Mouse (Mus musculus) midbrain, embryonic 10.5 days (tissue): ENCODE measurements at regions not wholly inside any gene's neighbourhood (a gene's known extent, or its start where the extent isn't known, plus 50 kb on each side); places are given as distances from the start of the nearest gene placed in this dataset.

Experiments
- DNase-seq: peaks from one replicate; pipeline ENCODE4 v3.0.0-alpha.2; 2017; ENCODE audit warnings: low spot score
- H3K27ac ChIP-seq: fragments of 300-500 bp; sonication (generic); replicated peaks from 2 replicates; pipeline ENCODE4 v1.5.1; 2016; ENCODE audit warnings: mild to moderate bottlenecking
- H3K27me3 ChIP-seq: fragments of 300-500 bp; sonication (generic); 2 replicates; pipeline ENCODE4 v1.6.1; 2016; ENCODE audit warnings: low read depth, mild to moderate bottlenecking; ENCODE audit not compliant: poor library complexity, severe bottlenecking
- H3K36me3 ChIP-seq: fragments of 300-500 bp; sonication (generic); 2 replicates; pipeline ENCODE4 v1.6.1; 2016; ENCODE audit warnings: mild to moderate bottlenecking, moderate library complexity
- H3K4me1 ChIP-seq: fragments of 300-500 bp; sonication (generic); 2 replicates; pipeline ENCODE4 v1.6.1; 2016
- H3K4me3 ChIP-seq: fragments of 300-500 bp; sonication (generic); 2 replicates; pipeline ENCODE4 v1.5.1; 2016; ENCODE audit warnings: mild to moderate bottlenecking, moderate library complexity
- H3K9me3 ChIP-seq: fragments of 300-500 bp; sonication (generic); replicated peaks from 2 replicates; pipeline ENCODE4 v1.6.1; 2016; ENCODE audit warnings: mild to moderate bottlenecking
- WGBS: fragments of 180-500 bp; shearing (Covaris S2); methylation state at CpG from one replicate; pipeline ENCODE4 v1.1.7; 2016; 5-methylcytosine and 5-hydroxymethylcytosine counted together

DNA sequence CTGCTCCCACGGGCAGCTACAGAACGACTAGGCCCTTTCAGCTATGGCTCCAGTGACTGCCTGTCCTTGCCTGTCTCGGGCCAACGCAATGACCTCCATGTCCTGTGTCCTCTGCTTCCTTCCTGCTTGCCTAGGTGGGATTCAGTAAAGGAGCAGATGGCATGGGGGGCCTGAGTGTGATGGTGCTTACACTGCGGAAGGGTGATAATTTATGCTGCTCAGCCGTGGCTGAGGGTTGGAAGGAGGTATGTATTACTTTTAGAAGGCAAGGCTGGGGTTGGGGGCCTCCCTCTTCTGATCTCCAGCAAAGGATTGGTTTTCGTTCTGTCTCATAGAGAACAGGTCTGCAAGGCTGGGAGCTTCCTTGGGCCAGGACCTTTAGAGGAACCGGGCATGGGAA lies 124.6 kb upstream of the Zc3h12a start:
- no peak overlapping the region for H3K4me3 ChIP-seq
- 81% methylated on average over 8 of the region's 8 CpGs for WGBS
- H3K27me3 ChIP-seq: peaks cover 39% of the 10 kb centered on the region
- DNase-seq: no peak
- H3K9me3 ChIP-seq: no peaks in the 10 kb centered on the region
- peaks cover 29% of the 10 kb centered on the region for H3K4me1 ChIP-seq
- 0 out of 2 replicates have a peak overlapping the region, but pooled peaks have one; percentile 25 for H3K27ac ChIP-seq
- H3K36me3 ChIP-seq: no peaks in the 10 kb centered on the region

DNA sequence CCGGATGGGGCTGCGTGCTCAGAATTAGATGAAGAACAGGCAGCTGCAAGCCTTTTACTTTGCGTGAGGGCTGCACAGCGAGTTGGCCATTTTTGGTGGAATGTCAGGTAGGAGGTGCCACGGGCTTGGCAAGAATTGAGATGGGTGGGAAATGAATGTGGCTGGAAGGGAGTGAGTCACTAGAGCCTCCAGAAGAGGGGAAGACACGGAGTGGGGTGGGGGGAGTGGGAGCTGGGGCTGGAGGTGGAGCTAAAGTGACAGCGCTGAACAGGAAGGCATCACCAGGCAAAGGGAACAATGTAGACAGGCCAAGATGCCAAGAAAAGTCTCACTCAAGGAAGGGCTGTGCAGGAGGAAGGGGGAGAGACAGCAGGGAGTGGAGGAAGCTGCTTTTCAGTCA lies 121.4 kb upstream of the Zc3h12a start:
- 62% methylated on average over 7 of the region's 7 CpGs for WGBS

DNA sequence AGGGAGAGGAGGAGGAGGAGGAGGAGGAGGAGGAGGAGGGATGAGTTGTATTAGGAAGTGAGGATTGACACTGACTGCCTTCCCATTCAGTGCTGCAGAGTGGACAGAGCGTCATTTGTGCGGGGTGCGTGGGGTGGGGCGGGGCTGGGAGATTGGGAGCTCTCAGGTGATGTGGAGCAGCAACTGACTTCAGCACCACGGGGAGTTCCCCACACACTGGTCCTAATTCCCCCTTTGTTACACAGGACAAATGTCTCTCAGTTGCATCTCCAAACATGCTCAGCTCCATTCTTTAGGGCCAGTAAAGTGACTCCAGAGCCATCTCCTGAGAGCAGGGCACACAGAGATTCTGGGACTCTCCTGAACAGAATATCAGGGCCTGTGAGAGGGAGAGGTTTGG lies 118.5 kb upstream of the Zc3h12a start:
- Histone ChIP-seq H3K27ac (no peak overlapping the region), H3K4me1 (peaks cover 28% of the 10 kb centered on the region), H3K36me3 (no peaks in the 10 kb centered on the region), H3K4me3 (no peak overlapping the region), H3K9me3 (no peaks in the 10 kb centered on the region), H3K27me3 (peaks cover 40% of the 10 kb centered on the region)
- no peak for DNase-seq
- 7% methylated on average over 5 of the region's 5 CpGs for WGBS

More for the DNA sequence above, 121.4 kb upstream of the Zc3h12a start:
- Histone ChIP-seq H3K4me1 (peaks cover 37% of the 10 kb centered on the region), H3K36me3 (no peaks in the 10 kb centered on the region), H3K4me3 (no peak overlapping the region), H3K27me3 (peaks cover 29% of the 10 kb centered on the region), H3K27ac (no peak overlapping the region), H3K9me3 (no peaks in the 10 kb centered on the region)
- no peak for DNase-seq

DNA sequence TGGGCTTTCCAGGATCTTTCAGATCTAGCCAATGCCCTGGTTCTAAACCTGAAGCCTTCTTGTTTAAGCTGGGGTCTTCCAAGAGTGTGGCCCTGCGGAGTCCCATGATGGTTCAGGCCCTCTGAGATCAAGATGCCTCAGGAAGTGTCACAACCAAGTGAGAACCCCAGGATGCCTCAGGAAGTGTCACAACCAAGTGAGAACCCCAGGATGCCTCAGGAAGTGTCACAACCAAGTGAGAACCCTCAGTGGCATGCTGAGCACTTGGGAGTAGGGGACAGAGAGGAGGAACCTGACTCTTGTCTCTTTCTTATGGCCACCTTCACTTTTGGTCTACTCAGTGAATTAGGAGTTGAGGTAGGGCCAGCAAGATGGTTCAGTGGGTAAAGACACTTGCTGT lies 114.9 kb upstream of the Zc3h12a start:
- WGBS: 85% methylated on average over 1 of the region's 1 CpGs
- Histone ChIP-seq H3K27me3 (peaks cover 19% of the 10 kb centered on the region; the same call in 1 of the 2 replicates), H3K27ac (no peak overlapping the region), H3K9me3 (no peaks in the 10 kb centered on the region), H3K36me3 (no peaks in the 10 kb centered on the region), H3K4me1 (peaks cover 22% of the 10 kb centered on the region), H3K4me3 (no peak overlapping the region)
- DNase-seq: no peak

DNA sequence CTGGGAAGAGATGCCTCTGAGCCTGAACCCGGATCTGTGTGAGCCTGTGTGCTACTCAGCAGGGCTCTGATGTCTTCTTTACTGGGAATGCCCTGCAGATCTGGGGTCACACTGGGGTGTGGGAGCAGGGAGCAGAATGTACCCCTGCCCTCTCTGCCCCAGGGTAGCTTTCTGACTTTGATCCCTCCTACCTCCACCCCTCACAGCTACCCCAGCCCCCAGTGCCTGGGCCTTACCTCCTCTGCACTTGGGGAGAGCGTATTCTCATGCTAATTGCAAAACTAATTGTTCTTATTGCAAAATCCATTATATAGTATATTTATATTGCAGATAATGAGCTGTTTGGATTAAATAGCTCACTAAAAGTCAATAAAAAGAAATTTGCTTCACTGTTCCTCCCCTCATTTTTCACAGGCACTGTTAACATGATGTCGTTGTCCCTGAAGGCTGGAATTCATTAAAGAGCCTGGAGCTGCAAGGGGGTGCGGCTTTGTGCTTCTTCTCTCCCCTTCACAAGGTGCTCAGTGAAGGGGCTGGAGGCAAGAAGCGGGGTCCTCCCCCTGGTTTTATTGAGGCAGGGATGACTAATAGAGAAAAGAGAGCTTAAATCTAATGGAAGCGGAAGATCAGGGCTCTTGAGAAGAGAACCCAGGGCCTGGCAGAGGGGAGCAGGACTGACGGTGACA lies 114.1 kb upstream of the Zc3h12a start:
- Histone ChIP-seq H3K27ac (no peak overlapping the region), H3K4me3 (no peak overlapping the region), H3K27me3 (peaks cover 26% of the 10 kb centered on the region), H3K9me3 (no peaks in the 10 kb centered on the region), H3K36me3 (no peaks in the 10 kb centered on the region), H3K4me1 (peaks cover 25% of the 10 kb centered on the region)
- 29% methylated on average over 7 of the region's 7 CpGs for WGBS
- DNase-seq: no peak

DNA sequence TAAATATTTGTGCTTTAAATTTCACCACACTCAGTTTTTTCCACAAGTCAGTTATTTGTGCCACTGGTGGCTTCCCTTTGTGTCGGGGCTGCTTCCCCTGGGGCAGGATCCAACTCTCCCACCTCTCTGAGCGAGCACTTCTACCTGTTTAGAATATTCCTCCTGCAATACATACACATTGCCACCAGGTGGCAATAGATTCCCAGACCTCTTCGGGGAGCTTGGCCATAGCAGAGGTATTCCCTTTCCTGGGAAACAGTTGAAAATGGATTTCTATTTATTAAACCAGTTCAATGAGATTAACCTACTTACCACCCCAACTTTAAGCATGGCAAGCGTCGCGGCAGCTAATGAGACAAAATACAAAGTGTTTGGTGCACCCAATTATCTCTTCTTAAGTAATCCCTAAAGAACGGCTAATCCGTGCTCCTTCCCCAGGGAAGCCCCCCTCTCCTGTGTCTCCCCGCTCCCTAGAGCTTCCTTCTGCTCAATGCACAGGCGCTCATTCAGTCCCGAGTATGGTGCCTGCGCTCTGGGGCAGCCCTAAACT lies 104.1 kb upstream of the Zc3h12a start:
- H3K9me3 ChIP-seq: 0 out of 2 replicates have a peak, but pooled peaks cover 3% of the 10 kb centered on the region
- H3K4me3 ChIP-seq: no peak overlapping the region
- 7% methylated on average over 12 of the region's 12 CpGs for WGBS
- peaks cover 16% of the 10 kb centered on the region for H3K4me1 ChIP-seq
- peak; percentile 35 for DNase-seq
- peaks cover 72% of the 10 kb centered on the region for H3K27me3 ChIP-seq
- H3K27ac ChIP-seq: no peak overlapping the region
- H3K36me3 ChIP-seq: no peaks in the 10 kb centered on the region

DNA sequence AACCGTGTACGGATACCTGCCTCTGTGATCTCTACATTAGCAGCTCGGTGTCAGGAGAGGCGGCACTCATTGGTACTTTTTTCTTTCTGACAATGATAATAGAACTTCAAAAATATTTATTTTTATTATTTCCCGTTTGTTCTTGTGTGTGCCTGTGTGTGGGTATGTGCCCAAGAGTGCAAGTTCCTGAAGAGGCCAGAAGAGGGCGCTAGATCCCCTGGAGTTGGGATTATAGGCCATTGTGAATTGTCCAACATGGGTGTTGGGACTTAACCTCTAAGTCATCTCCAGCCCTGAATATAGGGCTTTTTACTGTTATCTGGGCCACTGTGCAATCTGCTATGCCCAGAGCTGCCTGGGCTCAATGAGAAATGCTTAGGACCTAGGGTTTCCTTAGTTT lies 99.6 kb upstream of the Zc3h12a start:
- 0 out of 2 replicates have a peak, but pooled peaks cover 4% of the 10 kb centered on the region for H3K9me3 ChIP-seq
- no peak for DNase-seq
- no peaks in the 10 kb centered on the region for H3K36me3 ChIP-seq
- WGBS: 94% methylated on average over 6 of the region's 6 CpGs
- no peak overlapping the region for H3K27ac ChIP-seq
- H3K4me3 ChIP-seq: no peak overlapping the region
- H3K4me1 ChIP-seq: peaks cover 20% of the 10 kb centered on the region
- H3K27me3 ChIP-seq: peaks cover 51% of the 10 kb centered on the region

DNA sequence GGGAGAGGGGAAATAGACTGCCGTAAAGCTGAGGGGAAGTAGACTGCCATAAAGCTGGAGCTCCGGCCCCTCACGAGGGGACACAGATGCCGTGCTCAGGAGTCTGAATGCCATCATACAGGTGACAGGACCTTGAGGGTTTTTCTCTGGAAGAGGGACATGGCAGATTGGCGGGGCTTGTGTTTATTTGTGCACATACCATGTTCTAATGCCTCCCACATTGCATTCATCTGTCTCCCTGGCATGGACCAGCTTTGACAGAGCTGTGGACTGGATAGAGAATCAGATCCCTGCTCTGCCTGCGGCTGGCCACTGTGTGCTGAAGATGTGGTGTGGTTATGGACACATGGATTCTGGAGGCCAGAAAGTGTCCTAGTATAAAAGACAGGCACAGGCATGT lies 95.3 kb upstream of the Zc3h12a start:
- WGBS: 86% methylated on average over 6 of the region's 6 CpGs
- Histone ChIP-seq H3K4me1 (0 out of 2 replicates have a peak, but pooled peaks cover 10% of the 10 kb centered on the region), H3K4me3 (no peak overlapping the region), H3K9me3 (0 out of 2 replicates have a peak, but pooled peaks cover 4% of the 10 kb centered on the region), H3K27ac (no peak overlapping the region), H3K36me3 (no peaks in the 10 kb centered on the region), H3K27me3 (peaks cover 20% of the 10 kb centered on the region)
- DNase-seq: no peak

DNA sequence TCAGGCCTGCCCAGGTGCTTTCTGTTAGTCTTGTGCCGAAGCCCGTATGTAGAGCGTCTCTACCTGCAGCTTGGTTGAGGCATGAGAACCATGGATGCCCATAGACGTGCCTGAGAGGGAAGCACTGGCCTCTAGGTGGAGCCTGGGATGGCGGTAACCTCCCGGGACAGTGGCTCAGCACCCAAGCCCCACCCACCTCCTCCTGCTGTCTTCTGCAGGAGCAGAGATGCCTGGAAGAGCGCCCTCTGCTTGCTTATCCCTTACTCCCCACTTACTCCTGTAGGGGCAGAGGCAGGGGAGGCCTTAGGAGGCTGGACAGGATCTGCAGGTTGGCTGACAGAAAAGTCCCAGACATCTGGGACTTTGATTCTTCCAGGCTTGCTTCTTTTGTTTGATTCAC lies 92.7 kb upstream of the Zc3h12a start:
- DNase-seq: peak; percentile 20
- Histone ChIP-seq H3K4me1 (0 out of 2 replicates have a peak, but pooled peaks cover 10% of the 10 kb centered on the region), H3K9me3 (peaks cover 11% of the 10 kb centered on the region; the same call in 1 of the 2 replicates), H3K36me3 (no peaks in the 10 kb centered on the region), H3K27ac (no peak overlapping the region), H3K27me3 (peaks cover 20% of the 10 kb centered on the region), H3K4me3 (no peak overlapping the region)
- WGBS: 32% methylated on average over 7 of the region's 7 CpGs

DNA sequence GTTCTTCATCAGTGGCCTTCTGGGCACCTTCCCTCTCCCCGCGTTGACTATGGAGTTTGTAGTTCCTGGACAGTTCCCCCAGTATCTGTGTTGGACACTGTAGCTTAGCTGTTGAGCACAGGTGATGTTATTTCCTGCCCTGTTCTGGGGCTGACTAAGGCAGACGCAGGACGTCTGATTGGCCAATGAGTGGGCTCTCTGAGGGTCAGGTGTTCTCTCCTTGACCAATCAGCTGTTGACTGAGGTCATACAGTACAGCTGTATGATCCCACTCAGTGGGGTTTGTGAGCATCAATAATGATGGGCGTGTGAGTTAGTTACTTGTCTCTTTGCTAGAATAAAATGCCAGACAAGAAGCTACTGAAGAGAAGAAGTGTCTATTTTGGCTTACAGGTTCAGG lies 91.6 kb upstream of the Zc3h12a start:
- no peak for DNase-seq
- peaks cover 20% of the 10 kb centered on the region for H3K27me3 ChIP-seq
- 0 out of 2 replicates have a peak, but pooled peaks cover 3% of the 10 kb centered on the region for H3K4me1 ChIP-seq
- H3K4me3 ChIP-seq: no peak overlapping the region
- WGBS: 89% methylated on average over 5 of the region's 5 CpGs
- H3K27ac ChIP-seq: no peak overlapping the region
- peaks cover 12% of the 10 kb centered on the region; the same call in 1 of the 2 replicates for H3K9me3 ChIP-seq
- H3K36me3 ChIP-seq: no peaks in the 10 kb centered on the region

DNA sequence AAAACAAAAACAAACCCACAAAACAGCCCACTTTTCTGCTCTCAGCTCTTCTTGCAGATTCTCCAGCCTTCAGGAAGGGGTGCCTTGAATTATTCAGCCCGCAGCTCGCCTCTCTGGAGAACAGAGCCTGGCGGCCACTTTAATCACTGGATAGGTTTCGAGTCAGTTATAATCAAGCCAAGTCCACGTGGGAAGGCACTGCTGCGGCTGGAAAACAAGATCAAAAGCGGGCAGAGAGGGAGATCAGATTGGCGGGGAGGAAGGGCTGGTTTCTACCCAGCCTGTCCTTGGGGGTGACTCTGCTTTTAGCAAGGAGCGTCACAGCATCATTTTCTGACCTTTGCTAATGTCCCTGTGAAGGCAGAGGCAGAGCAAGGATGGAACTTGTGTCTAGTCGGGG lies 86.7 kb upstream of the Zc3h12a start:
- peaks cover 12% of the 10 kb centered on the region; the same call in 1 of the 2 replicates for H3K9me3 ChIP-seq
- no peak overlapping the region for H3K4me3 ChIP-seq
- no peak overlapping the region for H3K27ac ChIP-seq
- no peaks in the 10 kb centered on the region; the same call in 1 of the 2 replicates for H3K27me3 ChIP-seq
- DNase-seq: no peak
- WGBS: 79% methylated on average over 10 of the region's 10 CpGs
- H3K36me3 ChIP-seq: no peaks in the 10 kb centered on the region
- H3K4me1 ChIP-seq: no peaks in the 10 kb centered on the region

DNA sequence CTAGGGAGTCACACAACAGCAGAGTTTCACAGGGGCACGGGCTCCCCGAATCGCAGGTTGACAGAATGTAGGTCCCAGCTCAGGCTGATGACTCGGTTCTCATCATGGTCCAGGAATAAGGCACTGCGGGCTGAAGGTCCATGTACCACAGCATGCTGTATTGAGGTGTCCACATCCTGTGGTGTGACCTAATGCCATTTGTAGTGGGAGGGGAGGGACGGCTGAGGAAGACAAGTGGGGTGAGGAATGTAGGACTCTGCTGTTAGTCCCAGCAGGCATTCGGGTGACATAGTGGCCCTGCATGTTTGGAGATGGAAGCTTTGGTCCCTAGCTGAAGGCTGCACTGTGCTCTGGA lies 84.5 kb upstream of the Zc3h12a start:
- no peak for DNase-seq

DNA sequence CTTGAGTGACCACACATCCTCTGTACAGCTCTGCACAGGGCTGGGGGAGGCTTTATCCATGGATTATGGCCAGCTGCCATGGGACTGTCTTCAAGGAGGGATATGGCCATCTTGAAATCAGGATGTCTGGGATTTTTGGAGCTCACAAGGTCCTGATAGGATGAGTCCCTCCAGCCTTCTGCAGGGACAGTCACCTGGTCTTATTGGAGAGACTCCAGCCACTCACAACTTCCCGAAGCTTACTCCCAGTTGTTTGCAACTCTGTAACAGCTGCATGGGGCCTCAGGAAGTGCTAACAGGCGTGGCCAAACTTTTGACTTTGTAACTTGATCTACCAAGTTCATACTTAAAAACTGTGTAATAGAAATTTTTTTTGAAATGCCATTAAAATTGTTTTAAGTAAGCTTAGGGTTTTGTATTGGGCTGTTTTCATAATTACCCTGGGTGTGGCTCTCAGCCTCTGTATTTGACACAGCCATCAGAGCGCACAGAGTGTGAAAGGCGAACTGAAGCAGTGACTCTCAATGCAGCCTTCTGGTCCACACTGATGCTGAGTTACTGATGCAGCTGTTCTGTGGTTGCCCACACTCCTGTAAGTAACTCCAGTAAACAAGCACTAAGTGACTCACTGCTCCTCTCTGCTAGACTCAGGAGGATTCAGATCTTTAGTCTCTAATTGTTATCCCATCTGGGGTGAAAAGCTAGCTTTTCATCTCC lies 84.0 kb upstream of the Zc3h12a start:
- Histone ChIP-seq H3K27ac (no peak overlapping the region), H3K36me3 (no peaks in the 10 kb centered on the region), H3K4me1 (no peaks in the 10 kb centered on the region), H3K9me3 (peaks cover 12% of the 10 kb centered on the region; the same call in 1 of the 2 replicates), H3K4me3 (no peak overlapping the region), H3K27me3 (no peaks in the 10 kb centered on the region; the same call in 1 of the 2 replicates)
- 67% methylated on average over 4 of the region's 4 CpGs for WGBS
- DNase-seq: no peak

More for the DNA sequence above, 84.5 kb upstream of the Zc3h12a start:
- no peaks in the 10 kb centered on the region for H3K36me3 ChIP-seq
- no peaks in the 10 kb centered on the region for H3K4me1 ChIP-seq
- H3K4me3 ChIP-seq: no peak overlapping the region
- H3K27me3 ChIP-seq: no peaks in the 10 kb centered on the region; the same call in 1 of the 2 replicates
- 51% methylated on average over 7 of the region's 7 CpGs for WGBS
- peaks cover 12% of the 10 kb centered on the region; the same call in 1 of the 2 replicates for H3K9me3 ChIP-seq
- no peak overlapping the region for H3K27ac ChIP-seq
